Mouse (Mus musculus) olfactory bulb, adult 2 months (tissue): Measurements from ENCODE around the gene Scfd2.

Experiments
- CTCF ChIP-seq: fragments of 200-500 bp; IDR thresholded peaks from 2 replicates; pipeline ENCODE4 v1.5.1; 2012; ENCODE audit warnings: low read depth, mild to moderate bottlenecking, low read length, moderate library complexity; ENCODE audit not compliant: insufficient read depth
- POLR2A ChIP-seq: fragments of 200-500 bp; IDR thresholded peaks from 2 replicates; pipeline ENCODE4 v1.6.1; 2012; ENCODE audit warnings: mild to moderate bottlenecking, low read depth, low read length, moderate library complexity; ENCODE audit not compliant: insufficient read depth

GRCm38 (mm10) chr5:74391346-74391745 is 140.2 kb downstream of the Scfd2 start:
- TF ChIP-seq CTCF (no peak), POLR2A (no peak)
